In the genomic region with DNA sequence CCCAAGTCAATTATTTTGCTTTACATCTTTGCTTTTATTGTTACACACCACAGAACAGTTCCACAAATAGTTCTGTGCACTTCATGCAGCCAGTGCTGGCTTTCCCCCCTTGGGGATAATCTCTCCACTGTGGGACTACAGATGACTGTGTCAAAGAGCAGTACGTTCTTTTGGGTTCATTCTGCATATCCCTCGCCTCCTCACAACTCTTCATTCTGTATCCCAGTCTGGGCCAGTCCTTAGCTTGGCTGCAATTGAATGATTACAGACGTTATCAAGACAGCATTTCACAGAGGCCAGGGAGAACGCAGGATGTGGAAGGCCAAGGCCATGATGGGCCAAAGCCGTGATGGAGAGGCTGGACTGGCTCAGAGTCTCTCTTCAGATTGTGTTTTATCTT, we compare ENCODE assay signal across 18 mouse cellular contexts. TPM values are rescaled to one million over a fixed set of nuclear protein-coding genes. Genes with fewer than 3 reads are reported as not detected.
"Had no signal": no experiment of that assay in that cellular context is flagged by ENCODE, and none has a peak within 500 bp of the region (broad histone marks: within the 10 kb centered on the region; RNA-seq: fewer than 3 reads in every experiment).

No protein-coding gene starts in this region.

- H3K27ac ChIP-seq: kidney, postnatal 0 days; layer of hippocampus, adult 2 months; limb, embryonic 12.5 days; liver, embryonic 13.5 days; lung, embryonic 15.5 days; macrophage; midbrain, embryonic 15.5 days; neural tube, embryonic 12.5 days had no signal

- H3K9ac ChIP-seq: limb, embryonic 12.5 days; liver, embryonic 13.5 days; liver, postnatal 0 days; lung, embryonic 15.5 days; midbrain, embryonic 15.5 days; neural tube, embryonic 12.5 days had no signal

- H3K4me3 ChIP-seq: layer of hippocampus, adult 2 months; limb, embryonic 12.5 days; liver, embryonic 13.5 days; lung, embryonic 15.5 days; megakaryocyte, embryonic 14.5 days; midbrain, embryonic 15.5 days; neural tube, embryonic 12.5 days had no signal

- ATAC-seq: liver, postnatal 0 days; midbrain, embryonic 15.5 days had no signal

- H3K4me2 ChIP-seq: limb, embryonic 12.5 days; liver, embryonic 13.5 days; lung, embryonic 15.5 days; midbrain, embryonic 11.5 days; midbrain, embryonic 15.5 days; neural tube, embryonic 12.5 days had no signal

- H3K36me3 ChIP-seq: limb, embryonic 12.5 days; liver, embryonic 13.5 days; lung, embryonic 15.5 days; midbrain, embryonic 15.5 days; neural tube, embryonic 12.5 days had no signal

- H3K4me1 ChIP-seq: limb, embryonic 12.5 days; liver, embryonic 13.5 days; lung, embryonic 15.5 days; megakaryocyte, embryonic 14.5 days; midbrain, embryonic 15.5 days; neural tube, embryonic 12.5 days had no signal

- DNase-seq: kidney, postnatal 4 days; liver; liver, embryonic 13.5 days; liver, postnatal 0 days; lung, postnatal 14 days; right cerebral cortex, postnatal 14 days; thymus, postnatal 36 days had no signal

- H3K9me3 ChIP-seq: limb, embryonic 12.5 days; liver, embryonic 13.5 days; lung, embryonic 15.5 days; midbrain, embryonic 15.5 days; neural tube, embryonic 12.5 days had no signal

- H3K27me3 ChIP-seq: limb, embryonic 12.5 days; liver, embryonic 13.5 days; lung, embryonic 15.5 days; midbrain, embryonic 15.5 days; neural tube, embryonic 12.5 days had no signal

RNA-seq across cellular contexts. Expression of gene Adamts7, which starts 16.0 kb away (rescaled TPM):
- total RNA-seq: monocyte, adult 5-6 weeks; neutrophil, adult 5-6 weeks had no signal
- polyA plus RNA-seq: macrophage had no signal
